Mouse (Mus musculus): Measurements from ENCODE around the gene Pxylp1. TPM values are rescaled to one million over a fixed set of nuclear protein-coding genes. Genes with fewer than 3 reads are reported as not detected.

Gene Pxylp1
- polyA plus RNA-seq, 1 experiment from 2014 or later, result 41.3 TPM

GRCm38 (mm10) chr9:96844798-96845209 is 47.7 kb downstream of the Pxylp1 start:
- Histone ChIP-seq H3K4me2 (ENCODE audit: low read length) (no peak overlapping the region), H3K4me3 (ENCODE audit: control insufficient read depth in 1 of 2, insufficient read depth in 1 of 2, low read depth in 1 of 2, low read length in 2 of 2) (no peak overlapping the region), H3K27me3 (ENCODE audit: control insufficient read depth, insufficient read depth, low read length) (no peaks in the 10 kb centered on the region), H3K4me1 (ENCODE audit: control insufficient read depth in 2 of 2, insufficient read depth in 2 of 2, low read length in 2 of 2) (peaks cover 2 to 11% of the 10 kb centered on the region in 2 experiments; a peak in 3 of 4 replicates), H3K9ac (ENCODE audit: low read length) (no peak overlapping the region), H3K9me3 (ENCODE audit: control insufficient read depth, low read length) (0 out of 2 replicates have a peak, but pooled peaks cover 5% of the 10 kb centered on the region), H3K27ac (replicated peaks in 1 of 2; ENCODE audit: control insufficient read depth in 1 of 2, insufficient read depth in 1 of 2, low read depth in 2 of 2, low read length in 2 of 2) (0 out of 4 replicates have a peak overlapping the region, but pooled peaks of 1 of the 2 experiments have one; percentile 19), H3K36me3 (ENCODE audit: control insufficient read depth, insufficient read depth, low read length) (0 out of 2 replicates have a peak, but pooled peaks cover 4% of the 10 kb centered on the region)
- 40% methylated on average over 3 of the region's 3 CpGs for WGBS
- peak; percentile 79 for ATAC-seq (ENCODE audit: insufficient number of reproducible peaks, insufficient read depth, low FRiP score, low read depth)

- WGBS, result 82% methylated on average over 5 of the region's 5 CpGs
- no peak overlapping the region for H3K27ac ChIP-seq (replicated peaks in 1 of 2; ENCODE audit: control insufficient read depth in 1 of 2, insufficient read depth in 1 of 2, low read depth in 2 of 2, low read length in 2 of 2)
- no peak for ATAC-seq (ENCODE audit: insufficient number of reproducible peaks, insufficient read depth, low FRiP score, low read depth)
Observed at GRCm38 (mm10) chr9:96839376-96839775, 53.1 kb downstream of the Pxylp1 start.

GRCm38 (mm10) chr9:96838864-96839263 is 53.6 kb downstream of the Pxylp1 start:
- H3K4me3 ChIP-seq (ENCODE audit: control insufficient read depth in 1 of 2, insufficient read depth in 1 of 2, low read depth in 1 of 2, low read length in 2 of 2), result no peak overlapping the region
- 0 out of 2 replicates have a peak, but pooled peaks cover 5% of the 10 kb centered on the region for H3K9me3 ChIP-seq (ENCODE audit: control insufficient read depth, low read length)
- 30% methylated on average over 10 of the region's 10 CpGs for WGBS
- peaks cover 10% of the 10 kb centered on the region; the same call in 1 of the 2 replicates for H3K36me3 ChIP-seq (ENCODE audit: control insufficient read depth, insufficient read depth, low read length)
- H3K9ac ChIP-seq (ENCODE audit: low read length), result peak overlapping the region; percentile 41; the same call in 1 of the 2 replicates
- peak overlapping the region; percentile 16; the same call in 1 of the 2 replicates for H3K4me2 ChIP-seq (ENCODE audit: low read length)
- H3K27me3 ChIP-seq (ENCODE audit: control insufficient read depth, insufficient read depth, low read length), result no peaks in the 10 kb centered on the region
- no peak for ATAC-seq (ENCODE audit: insufficient number of reproducible peaks, insufficient read depth, low FRiP score, low read depth)
- 0 out of 4 replicates have a peak, but pooled peaks cover 0 to 3% of the 10 kb centered on the region in 2 experiments for H3K4me1 ChIP-seq (ENCODE audit: control insufficient read depth in 2 of 2, insufficient read depth in 2 of 2, low read length in 2 of 2)
- no peak overlapping the region for H3K27ac ChIP-seq (replicated peaks in 1 of 2; ENCODE audit: control insufficient read depth in 1 of 2, insufficient read depth in 1 of 2, low read depth in 2 of 2, low read length in 2 of 2)

More at GRCm38 (mm10) chr9:96839376-96839775, 53.1 kb downstream of the Pxylp1 start:
- no peak overlapping the region for H3K4me3 ChIP-seq (ENCODE audit: control insufficient read depth in 1 of 2, insufficient read depth in 1 of 2, low read depth in 1 of 2, low read length in 2 of 2)
- H3K4me2 ChIP-seq (ENCODE audit: low read length), result no peak overlapping the region
- no peak overlapping the region for H3K9ac ChIP-seq (ENCODE audit: low read length)
- no peaks in the 10 kb centered on the region for H3K27me3 ChIP-seq (ENCODE audit: control insufficient read depth, insufficient read depth, low read length)
- H3K9me3 ChIP-seq (ENCODE audit: control insufficient read depth, low read length), result 0 out of 2 replicates have a peak, but pooled peaks cover 5% of the 10 kb centered on the region
- H3K4me1 ChIP-seq (ENCODE audit: control insufficient read depth in 2 of 2, insufficient read depth in 2 of 2, low read length in 2 of 2), result 0 out of 4 replicates have a peak, but pooled peaks cover 0 to 3% of the 10 kb centered on the region in 2 experiments
- H3K36me3 ChIP-seq (ENCODE audit: control insufficient read depth, insufficient read depth, low read length), result peaks cover 10% of the 10 kb centered on the region; the same call in 1 of the 2 replicates

DNA sequence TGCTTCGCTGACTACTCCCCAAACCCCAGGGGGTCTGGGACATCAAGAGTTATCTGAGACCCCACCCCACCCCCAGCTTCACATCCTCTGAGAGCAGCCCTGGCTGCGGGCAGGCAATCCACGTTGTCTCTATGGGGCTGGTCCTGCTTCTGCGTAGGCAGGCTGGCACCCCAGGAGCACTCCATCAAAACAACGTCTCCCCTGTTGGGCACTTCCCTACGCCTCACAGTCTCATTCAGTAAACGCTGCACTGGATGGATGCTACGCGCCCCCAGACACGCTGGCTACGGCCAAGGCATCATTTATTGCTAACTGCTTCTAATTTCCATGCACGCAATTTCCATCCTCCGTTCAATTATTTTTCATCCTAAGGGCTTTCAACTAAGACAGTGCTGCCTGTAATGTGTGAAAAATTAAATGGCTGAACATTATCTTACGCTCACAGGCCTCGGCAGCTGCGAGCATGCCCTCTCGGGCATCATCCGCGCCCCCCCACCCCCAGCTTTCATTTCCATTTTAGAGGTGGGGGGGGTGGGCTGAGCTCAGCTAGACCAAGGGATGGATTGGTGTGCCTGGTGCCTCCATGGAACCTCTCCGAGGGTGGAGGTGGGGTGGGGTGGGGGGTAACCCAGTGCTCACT is 54.6 kb downstream of the Pxylp1 start:
- whole genome bisulfite sequencing, result 61% methylated on average over 20 of the region's 20 CpGs
- Histone ChIP-seq H3K27me3 (ENCODE audit: control insufficient read depth, insufficient read depth, low read length) (no peaks in the 10 kb centered on the region), H3K4me1 (ENCODE audit: control insufficient read depth in 2 of 2, insufficient read depth in 2 of 2, low read length in 2 of 2) (peaks cover 6 to 10% of the 10 kb centered on the region in 2 experiments; a peak in 3 of 4 replicates), H3K4me3 (ENCODE audit: control insufficient read depth in 1 of 2, insufficient read depth in 1 of 2, low read depth in 1 of 2, low read length in 2 of 2) (no peak overlapping the region), H3K9ac (ENCODE audit: low read length) (no peak overlapping the region), H3K36me3 (ENCODE audit: control insufficient read depth, insufficient read depth, low read length) (peaks cover 7% of the 10 kb centered on the region; the same call in 1 of the 2 replicates), H3K9me3 (ENCODE audit: control insufficient read depth, low read length) (0 out of 2 replicates have a peak, but pooled peaks cover 5% of the 10 kb centered on the region), H3K4me2 (ENCODE audit: low read length) (no peak overlapping the region), H3K27ac (replicated peaks in 1 of 2; ENCODE audit: control insufficient read depth in 1 of 2, insufficient read depth in 1 of 2, low read depth in 2 of 2, low read length in 2 of 2) (no peak overlapping the region)
- no peak for ATAC-seq (ENCODE audit: insufficient number of reproducible peaks, insufficient read depth, low FRiP score, low read depth)

DNA sequence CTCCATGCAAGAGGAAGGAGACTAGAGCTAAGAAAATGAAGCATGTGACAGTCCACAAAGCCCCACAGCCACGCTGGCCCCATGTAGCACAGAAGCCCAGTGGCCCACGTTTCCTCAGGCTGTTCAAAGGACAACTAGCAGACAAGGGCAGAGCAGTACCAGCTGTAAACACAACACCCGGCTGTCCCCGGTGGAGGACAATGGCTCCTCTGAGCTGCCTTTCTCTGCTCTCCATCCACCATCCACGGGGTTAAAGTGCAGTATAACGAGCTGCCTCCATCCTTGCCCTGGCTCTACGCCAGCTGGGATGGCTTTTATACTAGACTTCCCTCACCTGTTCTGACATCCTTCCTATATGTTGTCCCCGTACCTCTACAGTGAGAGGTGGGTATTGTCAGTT is 55.5 kb downstream of the Pxylp1 start:
- H3K9me3 ChIP-seq (ENCODE audit: control insufficient read depth, low read length), result 0 out of 2 replicates have a peak, but pooled peaks cover 5% of the 10 kb centered on the region
- H3K4me3 ChIP-seq (ENCODE audit: control insufficient read depth in 1 of 2, insufficient read depth in 1 of 2, low read depth in 1 of 2, low read length in 2 of 2), result no peak overlapping the region
- H3K27ac ChIP-seq (replicated peaks in 1 of 2; ENCODE audit: control insufficient read depth in 1 of 2, insufficient read depth in 1 of 2, low read depth in 2 of 2, low read length in 2 of 2), result no peak overlapping the region
- H3K27me3 ChIP-seq (ENCODE audit: control insufficient read depth, insufficient read depth, low read length), result no peaks in the 10 kb centered on the region
- H3K36me3 ChIP-seq (ENCODE audit: control insufficient read depth, insufficient read depth, low read length), result peaks cover 5% of the 10 kb centered on the region; the same call in 1 of the 2 replicates
- no peak for ATAC-seq (ENCODE audit: insufficient number of reproducible peaks, insufficient read depth, low FRiP score, low read depth)
- no peak overlapping the region for H3K4me2 ChIP-seq (ENCODE audit: low read length)
- H3K4me1 ChIP-seq (ENCODE audit: control insufficient read depth in 2 of 2, insufficient read depth in 2 of 2, low read length in 2 of 2), result peaks cover 6 to 10% of the 10 kb centered on the region in 2 experiments; a peak in 3 of 4 replicates
- H3K9ac ChIP-seq (ENCODE audit: low read length), result no peak overlapping the region
- WGBS, result 51% methylated on average over 8 of the region's 8 CpGs

GRCm38 (mm10) chr9:96835374-96835921 is 57.0 kb downstream of the Pxylp1 start:
- H3K36me3 ChIP-seq (ENCODE audit: control insufficient read depth, insufficient read depth, low read length), result peaks cover 5% of the 10 kb centered on the region; the same call in 1 of the 2 replicates
- no peak for ATAC-seq (ENCODE audit: insufficient number of reproducible peaks, insufficient read depth, low FRiP score, low read depth)
- H3K4me3 ChIP-seq (ENCODE audit: control insufficient read depth in 1 of 2, insufficient read depth in 1 of 2, low read depth in 1 of 2, low read length in 2 of 2), result no peak overlapping the region
- no peaks in the 10 kb centered on the region for H3K9me3 ChIP-seq (ENCODE audit: control insufficient read depth, low read length)
- H3K27ac ChIP-seq (replicated peaks in 1 of 2; ENCODE audit: control insufficient read depth in 1 of 2, insufficient read depth in 1 of 2, low read depth in 2 of 2, low read length in 2 of 2), result no peak overlapping the region
- H3K9ac ChIP-seq (ENCODE audit: low read length), result no peak overlapping the region
- no peak overlapping the region for H3K4me2 ChIP-seq (ENCODE audit: low read length)
- peaks cover 6 to 7% of the 10 kb centered on the region in 2 experiments; a peak in 3 of 4 replicates for H3K4me1 ChIP-seq (ENCODE audit: control insufficient read depth in 2 of 2, insufficient read depth in 2 of 2, low read length in 2 of 2)
- H3K27me3 ChIP-seq (ENCODE audit: control insufficient read depth, insufficient read depth, low read length), result no peaks in the 10 kb centered on the region
- 73% methylated on average over 6 of the region's 6 CpGs for WGBS

DNA sequence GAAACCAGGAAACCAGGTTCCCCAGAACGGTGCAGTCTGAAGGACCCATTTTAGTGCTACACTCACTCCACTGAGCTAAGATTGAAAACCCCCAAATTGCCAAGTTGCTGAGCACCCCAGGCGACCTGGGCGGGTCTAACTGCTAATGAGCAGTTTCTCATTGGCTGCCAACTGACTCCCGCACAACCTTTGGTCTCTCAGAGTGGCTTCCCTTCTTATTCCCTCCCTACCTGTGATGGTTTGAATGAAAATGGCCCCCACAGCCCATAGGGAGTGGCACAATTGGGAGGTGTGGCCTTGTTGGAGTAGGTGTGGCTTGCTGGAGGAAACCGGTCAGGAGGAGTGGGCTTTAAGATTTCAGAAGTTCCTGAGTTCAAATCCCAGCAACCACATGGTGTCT is 58.9 kb downstream of the Pxylp1 start:
- no peak for ATAC-seq (ENCODE audit: insufficient number of reproducible peaks, insufficient read depth, low FRiP score, low read depth)
- H3K36me3 ChIP-seq (ENCODE audit: control insufficient read depth, insufficient read depth, low read length), result peaks cover 8% of the 10 kb centered on the region; the same call in 1 of the 2 replicates
- WGBS, result 72% methylated on average over 5 of the region's 5 CpGs

More for the DNA sequence above, 58.9 kb downstream of the Pxylp1 start:
- H3K4me1 ChIP-seq (ENCODE audit: control insufficient read depth in 2 of 2, insufficient read depth in 2 of 2, low read length in 2 of 2), result peaks cover 6 to 7% of the 10 kb centered on the region in 2 experiments; a peak in 3 of 4 replicates
- no peak overlapping the region for H3K9ac ChIP-seq (ENCODE audit: low read length)
- no peaks in the 10 kb centered on the region for H3K27me3 ChIP-seq (ENCODE audit: control insufficient read depth, insufficient read depth, low read length)
- peak overlapping the region; percentile 62 to 65; a peak in 2 of 4 replicates for H3K27ac ChIP-seq (replicated peaks in 1 of 2; ENCODE audit: control insufficient read depth in 1 of 2, insufficient read depth in 1 of 2, low read depth in 2 of 2, low read length in 2 of 2)
- H3K9me3 ChIP-seq (ENCODE audit: control insufficient read depth, low read length), result no peaks in the 10 kb centered on the region
- H3K4me2 ChIP-seq (ENCODE audit: low read length), result no peak overlapping the region
- H3K4me3 ChIP-seq (ENCODE audit: control insufficient read depth in 1 of 2, insufficient read depth in 1 of 2, low read depth in 1 of 2, low read length in 2 of 2), result no peak overlapping the region

Measured in heart, embryonic 14.5 days (tissue).